In the genomic region with DNA sequence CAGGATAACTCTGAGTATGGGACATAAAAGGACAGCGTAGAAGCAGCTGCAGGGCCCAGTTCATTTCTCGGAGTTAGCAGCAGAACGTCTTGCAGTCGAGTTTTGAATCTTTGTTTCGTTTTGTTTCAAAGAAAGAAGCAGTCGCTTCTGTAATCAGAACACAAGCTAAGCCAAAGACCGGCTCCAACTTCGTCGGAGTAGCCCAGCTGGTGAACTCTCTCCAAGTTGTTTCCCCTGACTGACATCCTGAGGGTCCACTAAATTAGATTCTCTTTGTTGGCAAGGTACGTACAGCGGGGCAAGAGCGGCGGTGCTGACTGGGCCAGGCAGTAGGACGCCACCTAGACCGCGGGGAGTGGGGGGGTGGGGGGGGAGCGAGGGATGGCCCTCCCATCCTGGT, we compare ENCODE assay signal across 9 mouse cellular contexts.
DNase-seq lines count a peak whose midpoint lies in the region; ATAC-seq and TF ChIP-seq lines count a peak whose summit lies in the region.
"Had no signal": no experiment of that assay in that cellular context is flagged by ENCODE, and none has a peak within 500 bp of the region (broad histone marks: within the 10 kb centered on the region; RNA-seq: fewer than 3 reads in every experiment).

No protein-coding gene starts in this region.

- no peak for ATAC-seq in lung, embryonic 14.5 days (ENCODE audit: insufficient read depth)
- peak; percentile 26; the same call in 1 of the 2 replicates for ATAC-seq in forebrain, embryonic 16.5 days
- no peak for ATAC-seq in limb, embryonic 14.5 days (ENCODE audit: low FRiP score, low read depth)
- ATAC-seq in activated CD4-positive, CD25-positive, alpha-beta regulatory T cell, adult 4 months: no peak

- no peak overlapping the region for H3K9ac ChIP-seq in lung, embryonic 14.5 days
- H3K9ac ChIP-seq in forebrain, embryonic 16.5 days (replicated peaks; ENCODE audit: low read depth, low read length): no peak overlapping the region
- H3K9ac ChIP-seq in limb, embryonic 14.5 days (ENCODE audit: low read depth, low read length, severe bottlenecking): no peak overlapping the region
- H3K9ac ChIP-seq: liver, embryonic 14.5 days had no signal

- no peak overlapping the region for H3K27ac ChIP-seq in lung, embryonic 14.5 days (ENCODE audit: low read depth)
- no peak overlapping the region for H3K27ac ChIP-seq in forebrain, embryonic 16.5 days (ENCODE audit: low read length)
- H3K27ac ChIP-seq in limb, embryonic 14.5 days (replicated peaks; ENCODE audit: low read depth, low read length): no peak overlapping the region
- no peak overlapping the region for H3K27ac ChIP-seq in small intestine, adult 2 months (ENCODE audit: insufficient read depth, low read depth, low read length)
- H3K27ac ChIP-seq: liver, embryonic 14.5 days had no signal

- WGBS in lung, embryonic 14.5 days: 8% methylated on average over 16 of the region's 17 CpGs
- 37% methylated on average over 17 of the region's 17 CpGs for WGBS in forebrain, embryonic 16.5 days
- 19% methylated on average over 17 of the region's 17 CpGs for WGBS in limb, embryonic 14.5 days
- 9% methylated on average over 17 of the region's 17 CpGs for WGBS in small intestine, adult 2 months

- TF ChIP-seq CTCF in lung, embryonic 14.5 days (IDR thresholded peaks at IDR 0.05; ENCODE audit: low read depth): no peak
- TF ChIP-seq CTCF in small intestine, adult 2 months (IDR thresholded peaks at IDR 0.05; ENCODE audit: extremely low read depth, insufficient read length, insufficient replicate concordance, low read depth, low read length): no peak

- peak; percentile 22 for DNase-seq in lung, embryonic 14.5 days
- DNase-seq in lung, postnatal 25 days (ENCODE audit: low spot score): no peak
- no peak for DNase-seq in limb, embryonic 14.5 days (ENCODE audit: low spot score)
- no peak for DNase-seq in thymus, postnatal 10 days (ENCODE audit: low spot score in 2 of 2)
- DNase-seq in lung, postnatal 10 days: no peak

- peaks cover 64% of the 10 kb centered on the region for H3K27me3 ChIP-seq in lung, embryonic 14.5 days (ENCODE audit: insufficient read depth, low read length)
- H3K27me3 ChIP-seq in forebrain, embryonic 16.5 days (replicated peaks; ENCODE audit: control insufficient read depth, insufficient read depth, low read length): peaks cover 5% of the 10 kb centered on the region; the same call in 1 of the 2 replicates
- peaks cover 32% of the 10 kb centered on the region for H3K27me3 ChIP-seq in limb, embryonic 14.5 days (ENCODE audit: control insufficient read depth, insufficient read depth, low read length)
- peaks cover 9% of the 10 kb centered on the region for H3K27me3 ChIP-seq in small intestine, adult 2 months (ENCODE audit: control insufficient read depth, insufficient read depth, low read length)

- no peaks in the 10 kb centered on the region for H3K36me3 ChIP-seq in lung, embryonic 14.5 days (ENCODE audit: insufficient read depth)
- no peaks in the 10 kb centered on the region for H3K36me3 ChIP-seq in forebrain, embryonic 16.5 days (ENCODE audit: control insufficient read depth, insufficient read depth)
- no peaks in the 10 kb centered on the region for H3K36me3 ChIP-seq in limb, embryonic 14.5 days (ENCODE audit: control insufficient read depth, insufficient read depth, low read length)
- no peaks in the 10 kb centered on the region for H3K36me3 ChIP-seq in small intestine, adult 2 months (ENCODE audit: control insufficient read depth, insufficient read depth, low read length)

- no peaks in the 10 kb centered on the region for H3K4me1 ChIP-seq in lung, embryonic 14.5 days (ENCODE audit: insufficient read depth)
- H3K4me1 ChIP-seq in forebrain, embryonic 16.5 days (replicated peaks; ENCODE audit: control insufficient read depth, insufficient read depth, low read length): peaks cover 5% of the 10 kb centered on the region; the same call in 1 of the 2 replicates
- no peaks in the 10 kb centered on the region for H3K4me1 ChIP-seq in limb, embryonic 14.5 days (ENCODE audit: control insufficient read depth, insufficient read depth, low read length)
- H3K4me1 ChIP-seq in small intestine, adult 2 months (ENCODE audit: control insufficient read depth, insufficient read depth, insufficient read length, low read length): no peaks in the 10 kb centered on the region

- no peaks in the 10 kb centered on the region for H3K9me3 ChIP-seq in lung, embryonic 14.5 days (ENCODE audit: low read depth, low read length)
- H3K9me3 ChIP-seq in forebrain, embryonic 16.5 days (ENCODE audit: control insufficient read depth, low read length): no peaks in the 10 kb centered on the region
- no peaks in the 10 kb centered on the region for H3K9me3 ChIP-seq in limb, embryonic 14.5 days (ENCODE audit: control insufficient read depth, low read length)

- peak overlapping the region; percentile 30; the same call in 1 of the 2 replicates for H3K4me2 ChIP-seq in lung, embryonic 14.5 days
- H3K4me2 ChIP-seq in forebrain, embryonic 16.5 days (ENCODE audit: low read length): peak overlapping the region; percentile 20
- peak overlapping the region; percentile 36 for H3K4me2 ChIP-seq in limb, embryonic 14.5 days (replicated peaks; ENCODE audit: low read depth, low read length, severe bottlenecking)

- TF ChIP-seq POLR2A in limb, embryonic 14.5 days (IDR thresholded peaks at IDR 0.05; ENCODE audit: borderline replicate concordance, extremely low read depth, insufficient read depth, insufficient read length): no peak
- no peak for TF ChIP-seq POLR2A in small intestine, adult 2 months (IDR thresholded peaks at IDR 0.05; ENCODE audit: low read depth, low read length)

- H3K4me3 ChIP-seq in lung, embryonic 14.5 days (ENCODE audit: low read depth, low read length): peak overlapping the region; percentile 10; the same call in 1 of the 2 replicates
- no peak overlapping the region; the same call in 1 of the 2 replicates for H3K4me3 ChIP-seq in forebrain, embryonic 16.5 days (replicated peaks; ENCODE audit: low read length)
- H3K4me3 ChIP-seq in limb, embryonic 14.5 days (replicated peaks; ENCODE audit: low read length): peak overlapping the region; percentile 19
- H3K4me3 ChIP-seq in small intestine, adult 2 months (ENCODE audit: low read depth, low read length): peak overlapping the region; percentile 30
